Mouse (Mus musculus): Measurements from ENCODE around the gene Cldn7. TPM values are rescaled to one million over a fixed set of nuclear protein-coding genes. Genes with fewer than 3 reads are reported as not detected.
A peak's percentile ranks its signal among the peaks of the same experiment; 100 is the strongest.

The Cldn7 gene
- total RNA-seq, 2 experiments from 2014 or later = 0.66 TPM; not detected in 1

- DNase-seq (ENCODE audit: low spot score in 2 of 2) = no peak
Measured at GRCm38 (mm10) chr11:69932254-69932653, 32.3 kb upstream of the Cldn7 start.

DNA sequence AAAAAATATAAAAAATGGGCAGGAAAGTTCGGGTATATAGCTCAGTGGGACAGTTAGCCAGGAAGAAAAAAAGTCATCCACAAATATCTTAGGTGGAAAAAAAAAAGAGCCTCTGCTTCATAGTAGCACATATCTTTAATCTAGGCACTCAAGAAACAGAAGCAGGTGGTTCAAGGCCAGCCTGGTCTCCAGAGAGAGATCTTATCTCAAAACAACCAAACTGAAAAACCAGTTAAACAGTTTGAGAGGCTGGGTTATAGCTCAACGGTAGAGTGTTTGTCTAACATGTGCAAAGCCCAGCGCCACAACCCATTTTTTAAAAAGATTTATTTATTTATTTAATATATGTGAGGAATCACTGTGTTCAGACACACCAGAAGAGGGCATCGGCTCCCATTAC lies 31.5 kb upstream of the Cldn7 start:
- no peak for DNase-seq (ENCODE audit: low spot score in 2 of 2)

GRCm38 (mm10) chr11:69934169-69934568 lies 30.4 kb upstream of the Cldn7 start:
- DNase-seq (ENCODE audit: low spot score in 2 of 2) = peak; percentile 95 to 98

DNA sequence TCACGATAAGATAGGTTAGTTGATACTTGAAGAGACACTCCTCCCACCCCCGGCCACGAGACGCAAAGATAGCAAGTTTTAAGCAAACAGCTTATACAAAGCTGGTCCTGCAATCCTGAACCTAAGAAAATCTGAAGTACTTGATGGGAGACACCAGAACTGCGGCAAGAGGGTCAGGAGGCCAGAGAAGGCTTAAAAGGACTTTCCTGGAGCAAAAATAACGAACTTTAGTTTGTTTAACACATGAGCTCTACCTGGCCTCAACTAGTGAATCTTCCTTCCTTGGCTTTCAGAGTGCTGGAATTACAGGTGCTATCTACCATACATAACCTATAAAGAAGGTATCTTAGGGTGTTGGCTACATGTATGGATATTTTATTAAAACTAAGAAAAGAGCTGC lies 29.9 kb upstream of the Cldn7 start:
- DNase-seq (ENCODE audit: low spot score in 2 of 2) = no peak

DNA sequence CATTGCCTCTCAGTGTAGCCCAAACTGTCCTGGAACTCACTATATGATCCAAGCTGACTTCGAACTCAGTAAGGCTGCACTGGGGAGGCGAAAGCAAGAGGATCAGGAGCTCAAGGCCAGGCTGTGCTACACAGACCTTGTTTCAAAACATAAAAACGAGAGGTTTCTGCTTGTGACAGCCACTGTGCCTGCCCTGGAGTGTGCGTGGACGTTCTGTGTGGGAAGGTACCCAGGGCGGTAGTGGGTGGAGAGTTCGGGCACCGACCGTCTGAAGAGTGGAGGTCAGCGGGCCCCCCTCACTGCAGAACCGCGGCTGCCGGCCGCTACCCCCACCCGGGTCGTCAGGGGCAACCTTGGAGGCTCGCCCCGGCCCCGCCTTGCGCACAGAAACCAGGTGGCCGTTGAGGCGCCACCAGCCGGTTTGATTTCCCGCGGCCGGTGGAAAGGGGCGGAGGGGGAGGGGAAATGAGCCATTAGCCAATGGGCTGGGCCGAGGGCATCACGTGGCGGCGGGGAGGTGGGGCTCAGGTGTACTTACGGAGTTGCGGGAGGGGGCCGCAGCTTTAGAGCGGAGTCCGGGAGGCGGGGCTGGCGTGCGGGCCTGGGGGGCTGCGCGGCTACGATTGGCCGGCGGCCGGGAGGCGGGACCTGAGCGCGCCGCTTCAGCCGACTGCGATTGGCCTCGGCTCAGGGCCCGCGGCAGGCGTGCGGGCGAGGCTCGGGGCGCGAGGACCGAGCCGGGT lies 29.3 kb upstream of the Cldn7 start, which contains the start of gene Ybx2:
Ybx2 (plus strand) TSS at position 660 of the 743 bp plus-strand sequence.
- DNase-seq (ENCODE audit: low spot score in 2 of 2) = peak; percentile 79 to 81

DNA sequence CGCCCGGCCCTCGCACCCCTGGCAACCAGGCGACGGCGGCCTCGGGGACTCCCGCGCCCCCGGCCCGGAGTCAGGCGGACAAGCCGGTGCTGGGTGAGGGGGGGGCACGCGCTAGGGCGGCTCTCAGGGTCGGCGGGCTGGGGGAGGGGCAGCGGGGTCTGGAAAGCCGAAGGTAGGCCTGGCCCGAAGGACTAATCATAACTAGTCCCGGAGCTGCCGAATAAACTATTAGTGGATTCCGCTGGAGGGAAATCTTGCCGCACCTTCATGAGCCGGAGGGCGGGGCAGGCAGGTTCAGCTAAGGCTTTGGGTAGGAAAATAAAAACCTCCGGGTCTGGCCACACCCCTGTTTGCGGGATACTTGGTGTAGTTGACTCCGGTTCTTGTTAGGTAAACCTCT lies 28.4 kb upstream of the Cldn7 start:
- no peak for DNase-seq (ENCODE audit: low spot score in 2 of 2)

GRCm38 (mm10) chr11:69936714-69937347 lies 27.7 kb upstream of the Cldn7 start:
- DNase-seq (ENCODE audit: low spot score in 2 of 2) = no peak

DNA sequence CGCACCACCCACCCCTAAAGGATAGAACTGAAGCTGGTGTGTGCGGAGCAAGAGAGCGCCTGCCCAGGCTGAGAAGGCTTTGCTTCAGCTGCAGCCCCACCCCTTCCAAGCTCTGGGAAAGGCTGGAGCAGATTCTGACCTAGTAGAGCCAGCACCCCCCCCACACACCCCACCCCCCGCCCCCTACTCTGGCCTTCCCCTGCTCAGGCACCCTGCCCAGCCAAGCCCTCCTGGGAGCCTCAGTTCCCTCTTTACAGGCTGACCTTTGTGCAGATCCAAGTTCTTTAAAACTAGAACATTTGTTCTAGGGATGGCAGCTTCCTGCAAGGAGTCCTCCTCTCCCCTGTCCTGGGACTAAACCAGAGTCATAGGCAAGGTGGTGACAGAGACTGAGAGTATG lies 27.2 kb upstream of the Cldn7 start:
- no peak for DNase-seq (ENCODE audit: low spot score in 2 of 2)

GRCm38 (mm10) chr11:69937834-69938233 lies 26.7 kb upstream of the Cldn7 start:
- DNase-seq (ENCODE audit: low spot score in 2 of 2) = no peak

DNA sequence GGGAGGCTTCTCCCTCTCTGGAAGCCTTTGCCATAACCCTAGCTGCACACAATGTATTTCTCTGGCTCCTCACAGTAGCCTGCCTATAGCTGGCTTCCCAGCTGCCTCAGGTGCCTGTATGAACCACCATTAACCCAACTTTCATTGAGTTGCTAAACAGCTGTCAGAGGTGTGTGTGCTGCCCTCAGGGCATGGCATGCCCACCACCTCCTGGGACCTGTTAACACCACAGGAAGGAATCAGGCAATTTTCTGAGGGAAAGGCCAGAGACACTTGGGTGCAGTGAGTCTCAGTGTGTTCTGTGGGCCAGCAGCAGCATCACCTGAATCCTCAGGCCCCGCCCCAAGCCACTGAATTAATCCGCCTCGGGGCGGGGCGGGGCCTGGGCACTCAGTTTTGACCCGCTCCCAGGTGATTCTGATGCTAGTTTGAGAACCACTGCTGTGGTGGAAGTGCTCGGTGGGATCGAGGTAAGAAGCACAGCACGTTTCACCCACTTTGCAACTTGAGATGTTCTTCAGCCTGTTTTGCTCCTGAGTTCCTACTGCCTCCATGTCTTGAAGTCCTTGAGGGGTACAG lies 26.1 kb upstream of the Cldn7 start:
- no peak for DNase-seq (ENCODE audit: low spot score in 2 of 2)

- DNase-seq (ENCODE audit: low spot score in 2 of 2) = no peak
Measured at GRCm38 (mm10) chr11:69939181-69939580, 25.4 kb upstream of the Cldn7 start.

DNA sequence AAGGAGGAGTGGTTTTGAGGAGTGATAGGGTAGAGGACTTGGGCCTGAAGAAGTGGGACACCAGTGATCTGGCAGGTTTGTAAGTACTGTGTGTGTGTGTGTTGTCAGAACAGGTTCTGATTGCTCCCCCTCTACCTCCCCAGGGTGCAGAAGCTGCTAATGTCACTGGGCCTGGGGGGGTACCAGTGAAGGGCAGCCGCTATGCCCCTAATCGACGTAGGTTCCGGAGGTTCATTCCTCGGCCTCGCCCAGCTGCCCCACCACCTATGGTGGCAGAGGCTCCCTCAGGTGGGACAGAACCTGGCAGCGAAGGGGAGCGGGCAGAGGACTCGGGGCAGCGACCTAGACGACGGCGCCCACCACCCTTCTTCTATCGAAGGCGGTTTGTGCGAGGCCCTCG lies 24.8 kb upstream of the Cldn7 start:
- no peak for DNase-seq (ENCODE audit: low spot score in 2 of 2)

DNA sequence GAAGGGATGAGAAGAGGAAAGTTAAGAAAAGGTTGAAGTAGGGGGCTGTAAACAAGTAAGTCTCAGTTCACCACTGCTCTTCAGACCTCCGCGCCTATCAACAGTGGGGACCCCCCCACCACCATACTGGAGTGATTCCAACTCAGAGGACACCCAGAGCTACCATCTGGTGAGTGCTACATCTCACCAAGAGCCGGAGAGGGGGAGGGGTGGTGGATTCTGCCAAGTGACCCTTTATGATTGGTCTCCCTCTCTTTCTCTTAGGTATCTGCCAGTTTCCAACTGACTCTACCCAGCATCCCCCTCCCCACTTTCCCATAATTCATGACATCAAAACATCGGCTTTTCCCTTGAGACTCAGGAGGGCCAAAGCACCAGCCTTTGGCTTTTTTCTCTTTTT lies 23.6 kb upstream of the Cldn7 start:
- no peak for DNase-seq (ENCODE audit: low spot score in 2 of 2)

GRCm38 (mm10) chr11:69945216-69945615 lies 19.4 kb upstream of the Cldn7 start:
- DNase-seq (ENCODE audit: low spot score in 2 of 2) = no peak

GRCm38 (mm10) chr11:69945997-69946891 lies 18.3 kb upstream of the Cldn7 start:
- DNase-seq (ENCODE audit: low spot score in 2 of 2) = no peak

- peak; percentile 43 to 61 for DNase-seq (ENCODE audit: low spot score in 2 of 2)
Measured at GRCm38 (mm10) chr11:69947337-69948065, 17.1 kb upstream of the Cldn7 start.

- peak; percentile 84 to 87 for DNase-seq (ENCODE audit: low spot score in 2 of 2)
Measured at GRCm38 (mm10) chr11:69948066-69948762, 16.4 kb upstream of the Cldn7 start, which contains the start of gene Slc2a4. TSS of gene Slc2a4 (minus strand) at chr11:69948188.

DNA sequence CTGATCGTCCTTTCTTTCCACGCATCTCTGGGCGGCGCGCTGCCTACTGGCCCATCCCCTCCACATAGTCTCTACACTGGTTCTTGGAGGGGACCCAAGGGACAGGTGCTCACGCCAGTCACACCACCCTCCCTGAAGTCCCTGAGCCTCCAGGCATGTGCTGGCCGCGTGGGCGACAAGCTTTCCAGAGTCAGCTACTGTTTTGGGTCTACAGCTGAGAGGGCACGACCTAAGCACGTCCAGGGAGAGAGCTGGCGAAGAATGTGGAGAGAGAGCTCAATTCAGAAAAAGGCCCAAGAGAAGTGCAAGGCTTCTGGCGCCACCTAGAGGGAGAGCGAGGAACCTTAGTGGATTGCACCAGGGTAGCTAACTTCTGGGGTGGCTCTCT lies 15.8 kb upstream of the Cldn7 start:
- peak; percentile 84 to 88 for DNase-seq (ENCODE audit: low spot score in 2 of 2)

- DNase-seq (ENCODE audit: low spot score in 2 of 2) = no peak
Measured at GRCm38 (mm10) chr11:69950807-69951459, 13.6 kb upstream of the Cldn7 start.

All from adrenal gland, adult 18-20 months (tissue).